Mouse (Mus musculus) heart, postnatal 14 days (tissue): ENCODE measurements around the gene Msh3. TPM values are rescaled to one million over a fixed set of nuclear protein-coding genes. Genes with fewer than 3 reads are reported as not detected.
"Not testable (repeated sequence)": the region's sequence is repeated elsewhere in the genome, so short reads cannot be mapped to it uniquely, and the experiment has no call there.

Experiments
- DNase-seq, 2 experiments: peaks; one replicate each; pipeline ENCODE4 v3.0.0; 2021 to 2022
- intact Hi-C: fragments of 180-260 bp; cut with DNase I; formaldehyde crosslinking; loops from one replicate; pipeline ENCODE4 v1.15.1; 2025
- long read RNA-seq, 2 experiments: library from polyadenylated mRNA; stranded (forward); transcript quantifications; one replicate each; pipeline ENCODE4 v2.0.0; 2021
- total RNA-seq, 2 experiments: library from RNA; stranded (reverse); gene quantifications; 2 replicates each; pipeline ENCODE4 v1.2.3; 2021

Msh3 gene
- total RNA-seq, result 10 to 100 TPM; 12.1 to 12.7 TPM
- long read RNA-seq, experiment 1, partial matches to known transcripts, result 1 of 9 reads
- long read RNA-seq, experiment 1, other reads (novel, unspliced or antisense), result 2 of 9 reads
- long read RNA-seq, experiment 2, partial matches to known transcripts, result 0 of 6 reads
- long read RNA-seq, experiment 2, other reads (novel, unspliced or antisense), result 3 of 6 reads

- intact Hi-C loops, result loop anchor here (2.0 kb wide), 1 partner anchor 128 kb away; no protein-coding TSS in a partner anchor
- peak; percentile 97 for DNase-seq
These were observed at the start of gene Msh3, which contains the start of gene Dhfr for GRCm38 (mm10) chr13:92354456-92355271. TSS of gene Msh3 (minus strand) at chr13:92355003. TSS of gene Dhfr (plus strand) at chr13:92354726.

- no peak for DNase-seq
- intact Hi-C loops, result no loop called here
These were observed 48.7 kb upstream of the Msh3 start for GRCm38 (mm10) chr13:92403496-92403895.

GRCm38 (mm10) chr13:92402063-92402462 lies 47.3 kb upstream of the Msh3 start:
- no peak for DNase-seq
- intact Hi-C loops, result no loop called here

- intact Hi-C loops, result no loop called here
- DNase-seq, result no peak
These were observed 43.9 kb upstream of the Msh3 start for GRCm38 (mm10) chr13:92398491-92399384.

GRCm38 (mm10) chr13:92393047-92393661 lies 38.4 kb upstream of the Msh3 start:
- no peak for DNase-seq

GRCm38 (mm10) chr13:92387367-92387766 lies 32.6 kb upstream of the Msh3 start:
- intact Hi-C loops, result no loop called here
- no peak for DNase-seq

More at GRCm38 (mm10) chr13:92393047-92393661, 38.4 kb upstream of the Msh3 start:
- intact Hi-C loops, result no loop called here

- intact Hi-C loops, DNase-seq: not testable (repeated sequence)
These were observed 16.7 kb upstream of the Msh3 start for GRCm38 (mm10) chr13:92371466-92371865.

- intact Hi-C loops, result no loop called here
- no peak for DNase-seq
These were observed 16.0 kb upstream of the Msh3 start for GRCm38 (mm10) chr13:92370811-92371210.

- intact Hi-C loops, result no loop called here
- no peak for DNase-seq
These were observed 10.5 kb upstream of the Msh3 start for GRCm38 (mm10) chr13:92365312-92365711.

GRCm38 (mm10) chr13:92361609-92362008 lies 6.8 kb upstream of the Msh3 start:
- intact Hi-C loops, result no loop called here
- DNase-seq, result no peak

- intact Hi-C loops, result loop anchor here (2.0 kb wide), 1 partner anchor 383 kb away; no protein-coding TSS in a partner anchor
These were observed 2.8 kb upstream of the Msh3 start for GRCm38 (mm10) chr13:92357644-92358043.

GRCm38 (mm10) chr13:92356376-92356775 lies 1.6 kb upstream of the Msh3 start:
- no peak for DNase-seq
- intact Hi-C loops, result no loop called here

More at GRCm38 (mm10) chr13:92357644-92358043, 2.8 kb upstream of the Msh3 start:
- no peak for DNase-seq

GRCm38 (mm10) chr13:92355272-92355643 lies 455 bp upstream of the Msh3 start:
- intact Hi-C loops, result loop anchor here (2.0 kb wide), 1 partner anchor 128 kb away; no protein-coding TSS in a partner anchor

GRCm38 (mm10) chr13:92353956-92354355 lies 847 bp downstream of the Msh3 start:
- intact Hi-C loops, result loop anchor here (2.0 kb wide), 1 partner anchor 129 kb away; no protein-coding TSS in a partner anchor

More at GRCm38 (mm10) chr13:92355272-92355643, 455 bp upstream of the Msh3 start:
- DNase-seq, result no peak

GRCm38 (mm10) chr13:92351100-92351499 lies 3.7 kb downstream of the Msh3 start:
- no peak for DNase-seq
- intact Hi-C loops, result no loop called here

More at GRCm38 (mm10) chr13:92353956-92354355, 847 bp downstream of the Msh3 start:
- peak in 1 of 2 experiments; percentile 6 for DNase-seq

GRCm38 (mm10) chr13:92346338-92346737 lies 8.5 kb downstream of the Msh3 start:
- intact Hi-C loops, result no loop called here
- no peak for DNase-seq

- DNase-seq, result no peak
- intact Hi-C loops, result no loop called here
These were observed 10.8 kb downstream of the Msh3 start for GRCm38 (mm10) chr13:92344033-92344432.

- intact Hi-C loops, result loop anchor here (1.0 to 5.0 kb wide), 2 partner anchors 431 to 532 kb away; partner anchors contain the start of gene Zcchc9
- DNase-seq, result no peak
These were observed 15.0 kb downstream of the Msh3 start for GRCm38 (mm10) chr13:92339787-92340186.

GRCm38 (mm10) chr13:92337773-92338462 lies 16.9 kb downstream of the Msh3 start:
- DNase-seq, result no peak
- intact Hi-C loops, result loop anchor here (5.0 kb wide), 1 partner anchor 531 kb away; the partner anchor contains the start of gene Zcchc9
